Mouse (Mus musculus) stomach, embryonic 14.5 days (tissue): ENCODE data around the gene Cuzd1. TPM values are rescaled to one million over a fixed set of nuclear protein-coding genes. Genes with fewer than 3 reads are reported as not detected.

Experiments used
- ATAC-seq: fragments of 200-750 bp; cut with Nextera tagmentation; 2 replicates; pipeline ENCODE4 v1.8.0; 2017; ENCODE audit warnings: low read depth, moderate TSS enrichment; ENCODE audit not compliant: insufficient number of reproducible peaks, insufficient read depth, low FRiP score
- H3K27ac ChIP-seq: fragments of 300-500 bp; sonication (generic); 2 replicates; pipeline ENCODE4 v1.5.1; 2014; ENCODE audit warnings: mild to moderate bottlenecking, low read length, moderate library complexity, mixed read lengths
- H3K27me3 ChIP-seq: fragments of 300-500 bp; sonication (generic); 2 replicates; pipeline ENCODE4 v1.6.1; 2014; ENCODE audit warnings: low read length, control low read depth, mixed read lengths; ENCODE audit not compliant: control insufficient read depth, insufficient read depth
- H3K36me3 ChIP-seq: fragments of 300-500 bp; sonication (generic); 2 replicates; pipeline ENCODE4 v1.6.1; 2014; ENCODE audit warnings: mild to moderate bottlenecking, control low read depth, low read length, moderate library complexity, mixed read lengths; ENCODE audit not compliant: control insufficient read depth, insufficient read depth
- H3K4me1 ChIP-seq: fragments of 300-500 bp; sonication (generic); 2 replicates; pipeline ENCODE4 v1.6.1; 2014; ENCODE audit warnings: low read length, control low read depth, mixed read lengths; ENCODE audit not compliant: control insufficient read depth, insufficient read depth
- H3K4me2 ChIP-seq: fragments of 300-500 bp; sonication (generic); replicated peaks from 2 replicates; pipeline ENCODE4 v1.6.1; 2014; ENCODE audit warnings: low read depth, low read length, control low read depth
- H3K4me3 ChIP-seq: fragments of 300-500 bp; sonication (generic); 2 replicates; pipeline ENCODE4 v1.5.1; 2014; ENCODE audit warnings: low read depth, low read length, control low read depth
- H3K9ac ChIP-seq: fragments of 300-500 bp; sonication (generic); replicated peaks from 2 replicates; pipeline ENCODE4 v1.6.1; 2014; ENCODE audit warnings: low read depth, mild to moderate bottlenecking, control low read depth, low read length, moderate library complexity, mixed read lengths
- H3K9me3 ChIP-seq: fragments of 300-500 bp; sonication (generic); 2 replicates; pipeline ENCODE4 v1.6.1; 2016; ENCODE audit warnings: low read depth, low read length, control low read depth; ENCODE audit not compliant: control insufficient read depth
- WGBS: fragments of 180-500 bp; shearing (Covaris S2); extraction: QIAGEN DNeasy Blood & Tissue Kit; methylation state at CpG from one replicate; pipeline ENCODE4 v1.1.7; 2014; 5-methylcytosine and 5-hydroxymethylcytosine counted together
- polyA plus RNA-seq: library from polyadenylated mRNA; unstranded; fragments of >200 nt; fragmentation: Nextera tagmentation; extraction: Ambion mirVana; gene quantifications from 2 replicates; pipeline ENCODE4 v1.2.1, GENCODE M21; 2014

The Cuzd1 gene
- polyA plus RNA-seq, 1 experiment from 2014 or later, result not detected

GRCm38 (mm10) chr7:131337502-131338068, 15.5 kb upstream of the Cuzd1 start:
- Histone ChIP-seq H3K36me3 (peaks cover 9% of the 10 kb centered on the region; the same call in 1 of the 2 replicates), H3K9me3 (no peaks in the 10 kb centered on the region), H3K4me1 (no peaks in the 10 kb centered on the region), H3K27ac (peak overlapping the region; percentile 27; the same call in 1 of the 2 replicates), H3K27me3 (no peaks in the 10 kb centered on the region), H3K9ac (no peak overlapping the region), H3K4me3 (no peak overlapping the region), H3K4me2 (no peak overlapping the region)
- WGBS, result 31% methylated on average over 8 of the region's 8 CpGs
- 0 out of 2 replicates have a peak, but pooled peaks have one; percentile 37 for ATAC-seq

DNA sequence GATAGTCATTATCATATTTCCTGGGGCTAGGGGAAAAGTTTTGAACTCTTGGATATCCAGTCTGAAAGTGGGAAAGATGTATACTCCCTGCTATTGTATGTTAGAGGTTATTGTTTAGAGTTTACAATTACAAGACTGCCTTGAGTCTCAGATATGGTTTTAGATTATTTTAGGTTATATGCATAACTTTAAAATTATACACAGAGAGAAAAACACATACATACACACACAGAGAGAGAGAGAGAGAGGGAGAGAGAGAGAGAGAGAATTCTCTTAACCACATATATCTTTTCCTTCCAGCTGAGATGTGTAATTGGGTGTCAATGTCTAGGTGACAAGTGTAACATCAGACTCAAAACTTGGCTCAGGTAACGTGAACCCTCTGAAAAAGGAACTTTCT, 11.5 kb upstream of the Cuzd1 start, which contains the start of gene Fam24a:
TSS of gene Fam24a (plus strand) at position 301 of the 400 bp plus-strand sequence.
- no peaks in the 10 kb centered on the region for H3K27me3 ChIP-seq
- H3K9me3 ChIP-seq, result no peaks in the 10 kb centered on the region
- WGBS, result 42% methylated on average over 1 of the region's 1 CpGs
- H3K4me1 ChIP-seq, result no peaks in the 10 kb centered on the region
- no peak within 1 kb of the TSS for H3K27ac ChIP-seq
- H3K9ac ChIP-seq, result no peak within 1 kb of the TSS
- no peak within 1 kb of the TSS for H3K4me3 ChIP-seq
- H3K36me3 ChIP-seq, result no peaks in the 10 kb centered on the region
- no peak for ATAC-seq
- no peak within 1 kb of the TSS for H3K4me2 ChIP-seq

GRCm38 (mm10) chr7:131331688-131332087, 9.6 kb upstream of the Cuzd1 start:
- Histone ChIP-seq H3K9me3 (no peaks in the 10 kb centered on the region), H3K36me3 (no peaks in the 10 kb centered on the region), H3K27me3 (no peaks in the 10 kb centered on the region), H3K27ac (no peak overlapping the region), H3K9ac (no peak overlapping the region), H3K4me3 (no peak overlapping the region), H3K4me1 (no peaks in the 10 kb centered on the region), H3K4me2 (no peak overlapping the region)
- no peak for ATAC-seq
- WGBS, result 61% methylated on average over 2 of the region's 2 CpGs

GRCm38 (mm10) chr7:131329416-131329815, 7.3 kb upstream of the Cuzd1 start, which contains the start of gene Fam24b:
TSS of gene Fam24b (minus strand) at chr7:131329516.
- no peaks in the 10 kb centered on the region for H3K9me3 ChIP-seq
- ATAC-seq, result no peak
- no peaks in the 10 kb centered on the region for H3K36me3 ChIP-seq
- H3K27me3 ChIP-seq, result no peaks in the 10 kb centered on the region
- no peaks in the 10 kb centered on the region for H3K4me1 ChIP-seq
- no peak within 1 kb of the TSS for H3K4me3 ChIP-seq
- no peak within 1 kb of the TSS for H3K27ac ChIP-seq
- H3K4me2 ChIP-seq, result no peak within 1 kb of the TSS
- H3K9ac ChIP-seq, result no peak within 1 kb of the TSS
- WGBS, result 88% methylated on average over 5 of the region's 5 CpGs

DNA sequence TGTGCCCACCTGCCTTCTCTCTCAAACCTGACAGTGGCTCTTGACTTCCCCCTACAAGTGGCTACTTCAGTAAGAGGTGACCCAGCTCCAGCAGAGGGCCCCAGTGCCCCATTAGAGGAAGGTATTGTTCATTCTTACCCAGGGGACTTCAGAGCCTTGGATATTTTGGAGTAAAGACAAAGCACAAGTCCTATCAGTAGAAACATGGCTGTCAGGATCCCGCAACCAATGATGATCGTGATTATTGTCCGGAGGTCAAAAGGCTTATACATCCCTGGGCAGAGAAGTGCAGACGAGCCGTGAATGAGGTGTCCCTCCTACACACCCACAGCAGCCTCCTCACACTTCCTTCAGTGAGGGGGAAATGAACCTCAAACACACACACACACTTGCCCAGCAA, 5.0 kb upstream of the Cuzd1 start:
- no peaks in the 10 kb centered on the region for H3K4me1 ChIP-seq
- no peaks in the 10 kb centered on the region for H3K9me3 ChIP-seq
- no peak for ATAC-seq
- no peak overlapping the region for H3K27ac ChIP-seq
- no peak overlapping the region for H3K4me3 ChIP-seq
- WGBS, result 83% methylated on average over 5 of the region's 5 CpGs
- H3K4me2 ChIP-seq, result no peak overlapping the region
- H3K27me3 ChIP-seq, result no peaks in the 10 kb centered on the region
- no peaks in the 10 kb centered on the region for H3K36me3 ChIP-seq
- H3K9ac ChIP-seq, result no peak overlapping the region

DNA sequence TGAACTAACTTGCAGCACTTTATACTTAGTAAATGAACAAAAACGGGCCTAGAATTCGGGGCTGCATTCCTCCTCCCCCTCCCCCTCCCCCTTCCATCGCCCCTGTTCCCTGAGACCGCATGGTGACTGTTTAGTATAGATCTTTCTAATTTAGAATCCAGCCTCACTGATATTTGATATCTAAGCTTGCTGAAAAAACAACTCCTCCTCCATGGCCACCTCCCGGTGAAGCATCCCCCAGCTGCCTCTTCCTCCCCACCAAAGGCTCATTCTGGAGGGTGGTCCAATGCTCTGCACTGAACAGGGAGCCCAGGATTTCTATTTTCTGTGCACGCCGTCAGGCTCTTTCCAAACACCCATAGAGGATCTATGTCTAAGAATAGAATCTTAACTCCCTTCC, 3.8 kb downstream of the Cuzd1 start:
- no peak overlapping the region for H3K4me2 ChIP-seq

DNA sequence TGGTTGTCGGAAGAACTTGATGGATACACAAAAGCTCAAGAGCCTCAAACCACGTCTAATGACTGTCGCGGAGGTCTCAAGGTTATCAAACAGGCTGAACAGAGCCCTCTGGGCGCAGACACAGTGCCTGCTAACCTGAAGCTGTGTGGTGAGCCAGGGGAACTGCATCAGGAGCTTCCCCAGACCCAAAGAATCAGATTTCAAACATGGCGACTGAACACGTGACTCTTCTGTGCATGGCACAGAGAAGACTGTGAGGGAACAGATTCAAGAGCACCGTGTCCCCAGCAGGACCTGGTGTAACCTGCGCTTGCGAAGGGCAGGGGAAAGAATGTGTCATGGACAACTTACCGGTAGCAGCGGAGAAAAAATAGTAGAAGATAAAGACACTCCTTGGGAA, 4.5 kb downstream of the Cuzd1 start:
- ATAC-seq, result no peak
- Histone ChIP-seq H3K4me3 (no peak overlapping the region), H3K9me3 (no peaks in the 10 kb centered on the region), H3K4me2 (no peak overlapping the region), H3K27ac (no peak overlapping the region), H3K9ac (no peak overlapping the region), H3K4me1 (no peaks in the 10 kb centered on the region), H3K27me3 (no peaks in the 10 kb centered on the region), H3K36me3 (no peaks in the 10 kb centered on the region)
- WGBS, result 56% methylated on average over 12 of the region's 12 CpGs

More for the DNA sequence above, 3.8 kb downstream of the Cuzd1 start:
- no peak for ATAC-seq
- H3K36me3 ChIP-seq, result no peaks in the 10 kb centered on the region
- 78% methylated on average over 5 of the region's 7 CpGs for WGBS
- no peak overlapping the region for H3K27ac ChIP-seq
- H3K27me3 ChIP-seq, result no peaks in the 10 kb centered on the region
- no peak overlapping the region for H3K4me3 ChIP-seq
- H3K9ac ChIP-seq, result no peak overlapping the region
- H3K9me3 ChIP-seq, result no peaks in the 10 kb centered on the region
- no peaks in the 10 kb centered on the region for H3K4me1 ChIP-seq

DNA sequence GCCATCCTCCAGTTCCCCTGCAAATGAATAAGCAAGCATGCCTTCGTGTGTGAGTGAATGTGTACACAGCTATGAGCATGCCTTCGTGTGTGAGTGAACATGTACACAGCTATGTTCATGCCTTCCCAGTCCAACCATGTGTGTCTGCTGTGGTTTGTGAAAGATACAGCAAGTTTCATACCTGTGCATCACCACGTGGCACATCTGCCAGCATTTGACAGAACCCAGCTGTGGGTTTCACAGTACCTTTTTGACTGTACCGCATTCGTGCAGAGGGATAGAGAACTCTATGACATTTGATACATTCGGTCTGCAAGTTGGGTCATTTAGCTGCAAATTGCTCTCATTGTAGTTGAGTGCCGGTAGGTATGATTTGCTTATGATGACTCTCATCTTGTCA, 7.6 kb downstream of the Cuzd1 start:
- Histone ChIP-seq H3K4me3 (no peak overlapping the region), H3K4me2 (no peak overlapping the region), H3K9ac (no peak overlapping the region), H3K36me3 (no peaks in the 10 kb centered on the region), H3K27ac (no peak overlapping the region), H3K27me3 (no peaks in the 10 kb centered on the region), H3K9me3 (no peaks in the 10 kb centered on the region), H3K4me1 (no peaks in the 10 kb centered on the region)
- ATAC-seq, result no peak
- 67% methylated on average over 7 of the region's 7 CpGs for WGBS

GRCm38 (mm10) chr7:131306733-131307132, 15.4 kb downstream of the Cuzd1 start:
- Histone ChIP-seq H3K9me3 (no peaks in the 10 kb centered on the region), H3K4me2 (no peak overlapping the region), H3K9ac (no peak overlapping the region), H3K27ac (no peak overlapping the region), H3K36me3 (no peaks in the 10 kb centered on the region), H3K4me1 (no peaks in the 10 kb centered on the region), H3K27me3 (no peaks in the 10 kb centered on the region), H3K4me3 (no peak overlapping the region)
- 74% methylated on average over 5 of the region's 5 CpGs for WGBS
- ATAC-seq, result no peak
